Mouse (Mus musculus): ENCODE results near the gene Cep250. TPM values are rescaled to one million over a fixed set of nuclear protein-coding genes. Genes with fewer than 3 reads are reported as not detected.

Gene Cep250
- polyA plus RNA-seq, 1 experiment from 2014 or later = 19.3 TPM

DNA sequence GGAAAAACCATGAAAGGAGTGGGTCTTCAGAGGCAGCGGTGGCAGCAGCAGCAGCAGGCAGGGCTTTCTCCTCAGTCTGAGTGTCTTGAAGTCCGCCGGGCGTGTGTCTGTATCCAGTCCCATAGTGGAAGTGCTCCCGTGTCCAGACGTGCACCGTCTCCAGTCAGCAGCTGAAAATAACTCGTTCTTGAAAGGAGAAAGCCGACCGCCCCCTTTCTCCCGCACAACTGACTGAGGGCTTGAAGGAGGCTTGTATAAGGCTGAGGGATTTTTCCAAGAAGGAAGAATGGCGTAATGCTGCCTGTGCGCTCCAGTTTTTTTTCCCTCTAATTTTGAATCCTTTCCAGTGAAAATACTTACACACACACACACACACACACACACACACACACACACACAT lies 11.1 kb upstream of the Cep250 start, which contains the start of gene Gdf5:
TSS of gene Gdf5 (minus strand) at position 244 of the 400 bp plus-strand sequence.
- Histone ChIP-seq H3K4me3 (no peak within 1 kb of the TSS), H3K27ac (no peak within 1 kb of the TSS), H3K4me1 (peaks cover 31% of the 10 kb centered on the region), H3K4me2 (replicated peaks) (no peak within 1 kb of the TSS), H3K9ac (no peak within 1 kb of the TSS), H3K27me3 (replicated peaks) (no peaks in the 10 kb centered on the region), H3K36me3 (no peaks in the 10 kb centered on the region), H3K9me3 (no peaks in the 10 kb centered on the region)
- no peak for ATAC-seq (ENCODE audit: low FRiP score, low read depth)
- 69% methylated on average over 13 of the region's 13 CpGs for WGBS

DNA sequence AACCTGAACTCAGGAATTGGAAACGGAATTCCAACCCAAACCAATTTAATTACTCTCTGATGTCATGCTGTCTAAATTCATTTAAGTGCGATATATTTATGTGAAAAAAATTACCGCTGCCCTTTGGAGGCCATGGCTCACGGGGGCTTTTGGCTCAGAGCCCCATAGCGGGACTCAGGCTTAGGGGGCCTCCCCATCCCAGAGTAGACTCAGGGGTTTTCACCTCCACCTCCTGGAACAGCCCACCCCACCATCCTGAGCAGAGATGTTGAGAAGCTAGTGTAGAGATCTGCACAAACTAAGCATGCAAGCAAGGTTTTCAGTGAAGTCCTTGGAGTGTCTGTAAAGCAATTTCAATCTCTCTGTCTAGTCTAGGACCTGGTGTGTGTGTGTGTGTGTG lies 10.7 kb upstream of the Cep250 start:
- no peaks in the 10 kb centered on the region for H3K9me3 ChIP-seq
- no peaks in the 10 kb centered on the region for H3K36me3 ChIP-seq
- no peak overlapping the region for H3K9ac ChIP-seq
- no peak overlapping the region for H3K4me3 ChIP-seq
- H3K4me2 ChIP-seq (replicated peaks) = no peak overlapping the region
- 63% methylated on average over 5 of the region's 5 CpGs for WGBS
- no peak for ATAC-seq (ENCODE audit: low FRiP score, low read depth)
- H3K27ac ChIP-seq = no peak overlapping the region
- peaks cover 33% of the 10 kb centered on the region for H3K4me1 ChIP-seq
- H3K27me3 ChIP-seq (replicated peaks) = no peaks in the 10 kb centered on the region

DNA sequence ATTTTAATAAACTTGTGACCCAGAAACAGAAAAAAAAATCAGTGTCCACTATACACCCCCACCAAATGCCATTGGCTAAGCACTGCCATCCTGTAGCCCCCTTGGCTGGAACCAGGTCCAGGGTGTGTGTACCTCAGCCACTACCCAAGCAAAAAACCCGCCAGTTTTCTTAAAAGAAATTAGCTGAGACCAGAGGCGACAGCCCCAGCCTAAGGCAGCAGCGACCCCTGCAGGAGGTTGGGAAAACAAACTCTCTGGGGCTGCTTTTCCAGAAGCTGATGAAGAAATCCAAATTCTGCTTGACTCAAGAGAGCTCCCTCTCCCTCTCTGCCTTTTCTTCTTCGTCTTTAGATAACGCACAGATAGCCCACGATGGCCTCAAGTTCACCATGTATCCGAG lies 10.2 kb upstream of the Cep250 start:
- ATAC-seq (ENCODE audit: low FRiP score, low read depth) = no peak
- no peak overlapping the region for H3K4me2 ChIP-seq (replicated peaks)
- no peaks in the 10 kb centered on the region for H3K36me3 ChIP-seq
- H3K27ac ChIP-seq = no peak overlapping the region
- H3K4me1 ChIP-seq = peaks cover 33% of the 10 kb centered on the region
- H3K4me3 ChIP-seq = no peak overlapping the region
- H3K9me3 ChIP-seq = no peaks in the 10 kb centered on the region
- no peaks in the 10 kb centered on the region for H3K27me3 ChIP-seq (replicated peaks)
- under 1% methylated on average over 7 of the region's 7 CpGs for WGBS
- no peak overlapping the region for H3K9ac ChIP-seq

DNA sequence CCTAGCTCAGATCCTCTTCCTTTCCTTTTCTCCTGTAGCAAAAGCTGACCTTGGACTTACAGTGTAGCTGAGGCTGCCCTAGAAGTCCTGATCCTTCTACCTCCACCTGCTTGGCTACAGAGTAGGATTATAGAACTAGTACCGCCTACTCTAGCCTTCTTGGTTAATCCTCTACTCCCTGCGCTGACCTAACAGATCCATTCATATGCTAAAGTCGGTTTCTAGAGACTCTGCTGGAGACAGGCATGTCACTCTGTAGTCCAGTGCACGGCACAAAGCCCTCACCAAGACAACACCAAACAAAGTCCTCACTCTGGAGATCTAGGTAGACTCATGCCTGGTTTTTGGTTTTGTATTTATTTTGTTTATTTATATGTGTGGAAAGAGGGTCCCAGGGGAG lies 9.8 kb upstream of the Cep250 start:
- H3K27ac ChIP-seq = no peak overlapping the region
- no peaks in the 10 kb centered on the region for H3K27me3 ChIP-seq (replicated peaks)
- H3K9me3 ChIP-seq = no peaks in the 10 kb centered on the region
- H3K36me3 ChIP-seq = no peaks in the 10 kb centered on the region
- ATAC-seq (ENCODE audit: low FRiP score, low read depth) = no peak
- H3K4me2 ChIP-seq (replicated peaks) = no peak overlapping the region
- 10% methylated on average over 4 of the region's 4 CpGs for WGBS
- no peak overlapping the region for H3K4me3 ChIP-seq
- no peak overlapping the region for H3K9ac ChIP-seq
- H3K4me1 ChIP-seq = peaks cover 33% of the 10 kb centered on the region

DNA sequence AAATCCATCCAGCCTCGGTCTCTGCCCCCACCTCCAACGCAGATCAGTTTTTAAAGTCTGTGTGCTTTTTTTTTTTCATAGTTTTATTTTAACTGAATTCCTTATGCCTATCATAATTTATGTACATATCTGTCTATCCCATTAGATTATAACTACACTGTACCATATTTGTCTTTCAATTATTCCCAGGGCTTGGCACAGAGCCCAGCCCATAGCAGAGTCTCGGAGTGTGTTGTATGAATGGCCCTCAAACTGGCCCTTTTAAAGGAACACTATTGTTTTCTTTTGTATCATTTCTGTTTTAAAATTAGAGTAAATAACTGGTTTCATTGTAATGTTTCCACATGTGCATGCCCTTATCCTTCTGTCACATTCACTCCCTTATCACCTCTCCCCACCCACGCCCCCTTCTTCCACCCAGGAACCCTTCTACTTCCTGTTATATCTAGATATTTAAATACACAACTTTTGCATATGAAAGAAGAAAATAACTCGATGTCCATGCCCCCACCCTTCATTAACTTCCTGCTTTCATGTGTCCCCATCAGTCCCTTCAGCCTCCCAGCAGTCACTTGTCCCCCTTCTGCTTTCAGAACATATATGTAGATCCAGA lies 8.8 kb upstream of the Cep250 start:
- WGBS = 67% methylated on average over 5 of the region's 5 CpGs
- Histone ChIP-seq H3K9ac (no peak overlapping the region), H3K4me2 (replicated peaks) (no peak overlapping the region), H3K36me3 (no peaks in the 10 kb centered on the region), H3K4me3 (no peak overlapping the region), H3K9me3 (no peaks in the 10 kb centered on the region), H3K4me1 (peaks cover 33% of the 10 kb centered on the region), H3K27me3 (replicated peaks) (no peaks in the 10 kb centered on the region), H3K27ac (no peak overlapping the region)
- ATAC-seq (ENCODE audit: low FRiP score, low read depth) = no peak

DNA sequence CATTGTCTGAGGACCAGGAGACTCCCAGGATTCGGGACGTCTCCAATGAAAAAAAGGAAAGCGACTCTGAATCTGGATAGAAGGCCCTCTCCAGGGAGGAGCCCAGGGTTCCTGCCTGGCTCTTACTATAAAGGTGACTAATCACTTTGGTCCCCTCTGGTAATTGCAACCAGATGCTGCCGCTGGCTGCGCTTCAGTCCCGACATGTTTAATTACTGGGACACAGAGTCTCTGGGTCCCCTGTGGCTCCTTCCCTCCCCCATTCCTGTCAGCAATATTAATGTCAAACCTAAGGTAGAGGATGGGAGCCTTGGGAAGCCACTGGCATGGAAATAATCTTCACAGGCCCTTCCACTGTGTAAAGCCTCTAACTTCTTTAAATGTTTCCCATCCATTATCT lies 6.9 kb upstream of the Cep250 start:
- no peaks in the 10 kb centered on the region for H3K27me3 ChIP-seq (replicated peaks)
- peaks cover 20% of the 10 kb centered on the region for H3K4me1 ChIP-seq
- no peak overlapping the region for H3K4me3 ChIP-seq
- no peaks in the 10 kb centered on the region for H3K9me3 ChIP-seq
- peak; percentile 44; the same call in 1 of the 2 replicates for ATAC-seq (ENCODE audit: low FRiP score, low read depth)
- no peak overlapping the region for H3K9ac ChIP-seq
- H3K36me3 ChIP-seq = no peaks in the 10 kb centered on the region
- 17% methylated on average over 6 of the region's 6 CpGs for WGBS
- no peak overlapping the region for H3K4me2 ChIP-seq (replicated peaks)
- no peak overlapping the region for H3K27ac ChIP-seq

DNA sequence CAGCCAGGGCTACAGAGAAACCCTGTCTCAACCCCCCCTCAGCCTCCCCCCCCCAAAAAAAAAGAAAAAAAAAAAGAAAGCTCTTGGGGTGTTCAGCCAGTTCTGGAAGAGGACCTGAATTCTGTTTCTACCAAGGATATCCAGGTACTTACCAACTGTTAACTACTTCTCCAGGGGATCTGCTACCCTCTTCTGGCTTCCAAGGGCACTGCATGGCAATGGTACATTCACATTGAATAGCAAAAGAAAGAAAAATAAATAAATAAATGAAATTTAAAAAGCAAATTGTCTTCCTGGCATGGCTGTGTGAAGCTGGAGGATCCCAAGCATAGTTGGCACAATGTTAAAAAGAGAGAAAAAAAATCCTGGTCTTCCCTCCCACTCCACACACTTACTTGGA lies 4.3 kb upstream of the Cep250 start:
- Histone ChIP-seq H3K9ac (no peak overlapping the region), H3K27ac (no peak overlapping the region), H3K4me2 (replicated peaks) (no peak overlapping the region), H3K4me1 (peaks cover 11% of the 10 kb centered on the region; the same call in 1 of the 2 replicates), H3K36me3 (no peaks in the 10 kb centered on the region), H3K27me3 (replicated peaks) (no peaks in the 10 kb centered on the region), H3K4me3 (no peak overlapping the region), H3K9me3 (no peaks in the 10 kb centered on the region)
- ATAC-seq (ENCODE audit: low FRiP score, low read depth) = no peak

DNA sequence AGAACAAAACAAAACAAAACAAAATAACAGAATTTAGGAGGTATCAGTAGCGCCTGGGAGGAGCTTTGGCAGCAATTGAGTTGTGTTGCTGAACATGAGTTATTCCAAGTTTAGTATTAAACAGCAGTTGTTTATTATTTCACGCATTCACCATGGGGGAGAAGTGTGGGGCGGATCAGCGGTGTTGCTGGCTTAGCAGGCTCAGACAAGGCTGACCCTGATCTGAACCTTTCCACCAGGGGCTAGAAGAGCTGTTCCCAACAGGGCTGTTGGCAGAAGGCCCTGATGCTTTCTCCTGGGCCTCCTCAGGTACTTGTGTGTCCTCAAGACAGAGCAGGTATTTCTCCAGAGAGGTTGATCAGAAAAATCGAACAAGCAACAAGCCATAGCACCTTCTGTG lies 3.7 kb downstream of the Cep250 start:
- peaks cover 31% of the 10 kb centered on the region for H3K36me3 ChIP-seq
- WGBS = 92% methylated on average over 5 of the region's 5 CpGs

DNA sequence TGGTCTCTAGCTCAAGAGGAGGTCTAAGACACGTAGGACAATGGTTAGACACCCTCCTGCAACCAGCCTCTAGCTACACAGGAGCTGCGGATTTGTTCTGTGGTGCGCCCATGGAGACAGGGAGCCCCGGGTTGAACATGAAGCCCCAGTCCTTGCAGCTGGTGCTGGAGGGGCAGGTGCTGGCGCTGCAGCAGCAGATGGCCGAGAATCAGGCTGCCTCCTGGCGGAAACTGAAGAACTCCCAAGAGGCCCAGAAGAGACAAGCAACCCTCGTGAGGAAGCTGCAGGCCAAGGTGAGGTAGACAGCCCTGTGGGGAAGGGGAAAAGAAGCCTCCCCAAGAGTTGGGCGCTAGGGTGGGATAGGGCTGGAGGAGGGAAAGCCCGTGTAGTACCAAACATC lies 5.6 kb downstream of the Cep250 start:
- Histone ChIP-seq H3K27me3 (replicated peaks) (no peaks in the 10 kb centered on the region), H3K4me3 (no peak overlapping the region), H3K4me1 (0 out of 2 replicates have a peak, but pooled peaks cover 5% of the 10 kb centered on the region), H3K27ac (no peak overlapping the region), H3K9me3 (no peaks in the 10 kb centered on the region), H3K36me3 (peaks cover 44% of the 10 kb centered on the region), H3K9ac (no peak overlapping the region), H3K4me2 (replicated peaks) (no peak overlapping the region)
- no peak for ATAC-seq (ENCODE audit: low FRiP score, low read depth)
- 79% methylated on average over 10 of the region's 10 CpGs for WGBS

More for the DNA sequence above, 3.7 kb downstream of the Cep250 start:
- H3K9ac ChIP-seq = no peak overlapping the region
- no peak overlapping the region for H3K4me2 ChIP-seq (replicated peaks)
- H3K9me3 ChIP-seq = no peaks in the 10 kb centered on the region
- H3K4me3 ChIP-seq = no peak overlapping the region
- H3K27ac ChIP-seq = no peak overlapping the region
- 0 out of 2 replicates have a peak, but pooled peaks cover 5% of the 10 kb centered on the region for H3K4me1 ChIP-seq
- ATAC-seq (ENCODE audit: low FRiP score, low read depth) = no peak
- H3K27me3 ChIP-seq (replicated peaks) = no peaks in the 10 kb centered on the region

DNA sequence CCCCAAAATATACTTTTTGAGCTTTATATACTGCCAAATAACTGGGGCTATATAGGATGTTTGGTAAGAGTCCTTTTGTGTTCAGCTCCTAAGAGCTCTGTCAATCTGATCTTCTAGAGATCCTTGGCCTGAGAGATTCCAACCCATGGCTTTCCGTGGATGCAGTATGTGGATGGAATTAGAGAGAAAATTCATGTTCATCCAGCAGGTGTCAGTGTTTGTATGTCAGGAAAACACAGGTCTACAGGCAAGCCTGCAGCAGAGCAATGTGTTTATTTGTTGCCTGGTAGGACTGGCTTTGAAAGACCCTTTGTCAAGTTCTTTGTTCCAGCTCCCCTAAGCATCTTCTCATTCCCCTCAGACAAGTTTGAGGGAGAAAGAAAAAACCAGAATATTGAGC lies 6.7 kb downstream of the Cep250 start:
- 64% methylated on average over 1 of the region's 1 CpGs for WGBS
- Histone ChIP-seq H3K36me3 (peaks cover 55% of the 10 kb centered on the region), H3K9me3 (no peaks in the 10 kb centered on the region)

DNA sequence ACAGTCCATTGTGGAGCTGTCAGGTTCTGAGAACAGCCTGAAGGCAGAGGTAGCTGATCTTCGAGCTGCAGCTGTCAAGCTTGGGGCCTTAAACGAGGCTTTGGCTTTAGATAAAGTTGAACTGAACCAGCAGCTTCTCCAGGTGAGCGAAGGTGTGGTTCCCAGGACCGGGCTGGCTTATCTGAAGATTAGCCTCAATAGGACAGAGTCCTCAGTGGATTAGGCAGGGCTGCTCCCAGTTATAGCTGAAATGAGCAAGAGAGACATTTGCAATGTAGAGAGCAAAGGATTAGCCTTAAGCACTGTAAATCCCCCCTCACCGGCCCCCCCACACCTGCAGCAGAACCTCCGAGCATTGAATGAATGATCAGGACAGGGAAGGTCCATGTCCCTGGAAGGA lies 17.1 kb downstream of the Cep250 start:
- Histone ChIP-seq H3K4me3 (no peak overlapping the region), H3K9ac (no peak overlapping the region), H3K36me3 (peaks cover 90% of the 10 kb centered on the region), H3K27ac (no peak overlapping the region), H3K4me2 (replicated peaks) (no peak overlapping the region), H3K4me1 (no peaks in the 10 kb centered on the region), H3K27me3 (replicated peaks) (no peaks in the 10 kb centered on the region), H3K9me3 (no peaks in the 10 kb centered on the region)
- ATAC-seq (ENCODE audit: low FRiP score, low read depth) = no peak
- WGBS = 93% methylated on average over 6 of the region's 6 CpGs

More for the DNA sequence above, 6.7 kb downstream of the Cep250 start:
- no peak overlapping the region for H3K4me2 ChIP-seq (replicated peaks)
- no peak for ATAC-seq (ENCODE audit: low FRiP score, low read depth)
- H3K9ac ChIP-seq = no peak overlapping the region
- H3K4me1 ChIP-seq = no peaks in the 10 kb centered on the region
- H3K27ac ChIP-seq = no peak overlapping the region
- H3K4me3 ChIP-seq = no peak overlapping the region
- no peaks in the 10 kb centered on the region for H3K27me3 ChIP-seq (replicated peaks)

DNA sequence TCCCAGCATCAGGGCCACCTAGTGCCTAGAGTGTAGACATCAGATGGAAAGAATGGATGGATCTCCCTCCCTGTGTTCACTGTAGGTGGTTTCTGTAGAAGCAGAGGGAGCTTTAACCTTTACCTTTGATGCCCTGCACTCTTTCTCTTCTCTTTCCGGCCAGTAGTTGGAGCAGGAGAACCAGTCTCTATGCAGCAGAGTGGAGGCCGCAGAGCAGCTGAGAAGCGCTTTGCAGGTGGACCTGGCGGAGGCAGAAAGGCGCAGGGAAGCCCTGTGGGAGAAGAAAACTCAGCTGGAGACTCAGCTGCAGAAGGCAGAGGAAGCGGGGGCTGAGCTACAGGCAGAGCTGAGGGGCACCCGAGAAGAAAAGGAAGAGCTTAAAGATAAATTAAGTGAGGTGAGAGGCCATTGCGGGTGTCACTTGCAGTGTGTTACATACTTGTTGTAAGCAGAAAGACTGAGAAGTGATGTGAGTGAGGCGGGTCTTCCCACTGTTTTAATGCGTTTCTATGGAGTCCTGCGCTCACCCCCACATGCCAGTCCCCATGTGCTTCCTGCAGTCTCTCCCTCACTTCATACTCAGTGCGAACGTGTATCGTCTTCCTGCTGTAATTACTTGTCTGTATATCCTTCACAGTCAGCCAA lies 18.0 kb downstream of the Cep250 start:
- ATAC-seq (ENCODE audit: low FRiP score, low read depth) = no peak
- Histone ChIP-seq H3K27ac (no peak overlapping the region), H3K4me3 (no peak overlapping the region), H3K36me3 (peaks cover 88% of the 10 kb centered on the region), H3K4me2 (replicated peaks) (no peak overlapping the region), H3K4me1 (no peaks in the 10 kb centered on the region), H3K9me3 (no peaks in the 10 kb centered on the region), H3K27me3 (replicated peaks) (no peaks in the 10 kb centered on the region), H3K9ac (no peak overlapping the region)
- 90% methylated on average over 14 of the region's 14 CpGs for WGBS
